Mouse (Mus musculus) heart, postnatal 10 days (tissue): ENCODE results near the gene Tefm. TPM values are rescaled to one million over a fixed set of nuclear protein-coding genes. Genes with fewer than 3 reads are reported as not detected.

Experiments used
- DNase-seq, 2 experiments: peaks; one replicate each; pipeline ENCODE4 v3.0.0; 2021
- intact Hi-C: fragments of 180-260 bp; cut with DNase I; formaldehyde crosslinking; loops from one replicate; pipeline ENCODE4 v1.15.1; 2025
- total RNA-seq, 2 experiments: library from RNA; stranded (reverse); gene quantifications; 2 replicates each; pipeline ENCODE4 v1.2.3; 2021

Gene Tefm
- total RNA-seq, 2 experiments from 2014 or later, result 22.6 to 23.7 TPM

DNA sequence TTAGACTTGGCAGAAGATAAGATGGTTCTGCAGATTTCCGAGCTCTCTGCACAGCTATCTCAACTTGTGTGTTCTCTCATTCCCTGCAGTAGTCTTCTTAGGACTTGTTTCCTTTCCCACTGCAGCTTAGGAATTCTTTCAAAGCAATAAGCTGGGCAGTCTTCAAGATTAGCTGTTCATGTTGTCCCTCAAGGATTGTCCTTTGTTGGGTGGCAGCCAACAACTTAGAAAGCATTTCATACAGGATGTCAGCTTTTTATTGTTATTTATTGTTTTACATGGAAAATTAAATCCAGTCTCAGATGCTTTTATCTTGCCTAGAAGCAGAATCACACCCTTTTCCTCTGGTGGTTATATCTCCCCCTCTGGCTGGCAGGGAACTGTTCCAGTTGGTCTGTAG lies 25.6 kb downstream of the Tefm start:
- intact Hi-C loops, result no loop called here
- DNase-seq, result peak; percentile 7 to 16

DNA sequence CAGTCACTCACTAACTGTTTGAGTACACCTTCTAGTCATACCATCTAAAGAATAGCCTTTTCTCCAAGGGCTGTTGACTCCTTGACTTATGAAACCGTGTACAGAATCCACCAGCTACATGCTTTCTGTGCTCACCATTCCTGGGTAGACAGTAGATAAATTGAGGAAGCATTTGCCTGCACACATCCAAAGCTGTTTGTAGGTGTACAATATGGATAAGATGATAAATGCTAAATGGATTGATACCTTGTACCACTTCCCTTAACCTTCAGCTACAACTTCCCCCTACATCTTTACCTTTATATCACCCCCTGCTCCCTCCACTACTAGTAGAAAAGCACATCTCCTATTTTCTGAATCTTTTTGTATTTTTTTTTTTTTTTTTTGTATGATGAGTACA lies 37.6 kb downstream of the Tefm start:
- intact Hi-C loops, result no loop called here

DNA sequence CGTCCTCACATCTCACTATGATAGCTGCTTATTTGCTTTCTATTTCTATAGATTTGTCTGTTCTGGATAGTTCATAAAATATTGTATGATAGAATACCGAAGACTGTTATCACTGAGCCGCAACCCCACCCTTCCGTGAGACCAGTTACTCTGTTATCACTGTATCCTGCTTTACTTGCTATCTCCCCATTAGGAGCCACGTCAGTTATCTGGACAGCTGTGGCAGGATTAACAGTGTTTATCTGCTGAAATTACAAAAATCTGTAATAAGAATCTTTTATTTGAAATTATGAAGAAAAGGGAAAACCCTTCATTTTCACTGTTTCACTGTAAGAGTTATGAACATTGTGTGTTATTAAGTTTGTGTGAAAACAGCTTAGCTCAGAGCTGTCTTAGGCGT lies 40.7 kb downstream of the Tefm start:
- intact Hi-C loops, result no loop called here

More for the DNA sequence above, 37.6 kb downstream of the Tefm start:
- no peak for DNase-seq

DNA sequence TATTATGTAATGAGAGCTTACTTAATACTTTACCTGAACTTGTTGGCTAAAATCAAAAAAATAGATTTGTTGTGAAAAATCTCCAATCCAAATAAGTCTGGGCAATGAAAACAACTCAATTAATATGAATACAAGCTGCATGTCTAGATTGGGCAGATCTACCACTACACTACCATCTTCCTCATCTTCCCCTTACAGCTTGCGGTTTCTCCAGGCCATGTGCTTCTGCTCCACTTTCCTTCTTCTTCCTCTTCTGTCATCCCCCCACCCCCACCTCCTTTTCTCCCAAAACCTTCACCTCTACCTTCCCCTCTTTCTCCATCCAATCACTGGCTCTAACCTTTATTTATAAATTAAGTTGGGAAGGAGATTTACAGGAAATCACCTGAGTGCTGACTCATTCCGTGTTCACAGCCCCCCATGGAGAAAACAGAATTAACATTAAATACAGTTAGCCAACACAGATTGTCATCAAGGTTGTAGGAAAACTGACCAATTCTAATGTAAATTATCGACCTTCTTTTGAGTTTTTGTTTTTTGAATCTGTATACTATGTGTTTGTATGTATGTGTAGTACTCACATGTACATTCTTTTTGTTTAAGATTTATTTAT lies 43.4 kb downstream of the Tefm start:
- DNase-seq, result no peak
- intact Hi-C loops, result no loop called here

More for the DNA sequence above, 40.7 kb downstream of the Tefm start:
- no peak for DNase-seq

DNA sequence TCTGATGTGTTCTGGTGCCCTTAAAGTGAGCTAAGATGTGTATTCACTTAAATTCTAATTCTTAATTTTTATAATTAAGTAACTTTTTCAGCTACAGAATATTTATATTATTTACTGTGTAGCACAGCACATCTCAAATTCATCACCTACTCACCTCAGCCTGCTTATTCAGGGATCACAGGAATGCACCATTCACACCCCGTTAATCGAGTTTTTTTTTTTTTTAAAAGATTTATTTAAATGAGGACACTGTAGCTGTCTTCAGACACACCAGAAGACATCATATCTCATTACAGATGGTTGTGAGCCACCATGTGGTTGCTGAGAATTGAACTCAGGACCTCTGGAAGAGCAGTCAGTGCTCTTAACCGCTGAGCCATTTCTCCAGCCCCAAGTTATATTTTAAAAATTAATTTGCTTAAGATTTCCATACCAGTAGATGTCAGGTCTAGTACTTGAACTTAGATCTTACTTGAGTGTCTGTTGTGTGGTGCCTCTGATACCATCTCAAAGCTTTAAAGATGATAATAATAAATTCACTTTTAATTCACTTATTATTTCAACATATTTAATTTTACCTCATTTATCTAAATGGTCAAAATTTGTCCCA lies 51.3 kb downstream of the Tefm start:
- DNase-seq, result no peak
- intact Hi-C loops, result no loop called here

DNA sequence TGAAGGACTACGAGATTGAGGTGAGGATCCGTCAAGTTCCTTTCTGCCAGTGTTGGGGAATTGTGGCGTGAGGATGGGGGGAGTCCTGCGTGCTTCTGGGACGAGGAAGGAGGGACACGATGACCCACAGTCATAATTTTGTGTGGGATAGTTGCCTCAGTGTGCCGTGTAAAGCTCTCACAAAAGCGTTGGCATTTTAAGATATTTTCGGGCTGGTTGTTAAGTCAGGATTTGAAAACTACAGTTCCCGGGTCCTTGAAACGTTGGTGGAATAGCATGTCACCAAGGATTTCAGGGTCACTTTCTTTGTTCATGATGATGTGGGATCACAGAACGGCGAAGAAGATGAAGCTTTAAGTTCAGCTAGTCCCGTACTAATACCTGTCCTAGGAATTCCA lies 52.2 kb downstream of the Tefm start:
- intact Hi-C loops, result loop anchor here (5.0 kb wide), 1 partner anchor 117 kb away; the partner anchor contains the start of gene Rhot1
- DNase-seq, result no peak

DNA sequence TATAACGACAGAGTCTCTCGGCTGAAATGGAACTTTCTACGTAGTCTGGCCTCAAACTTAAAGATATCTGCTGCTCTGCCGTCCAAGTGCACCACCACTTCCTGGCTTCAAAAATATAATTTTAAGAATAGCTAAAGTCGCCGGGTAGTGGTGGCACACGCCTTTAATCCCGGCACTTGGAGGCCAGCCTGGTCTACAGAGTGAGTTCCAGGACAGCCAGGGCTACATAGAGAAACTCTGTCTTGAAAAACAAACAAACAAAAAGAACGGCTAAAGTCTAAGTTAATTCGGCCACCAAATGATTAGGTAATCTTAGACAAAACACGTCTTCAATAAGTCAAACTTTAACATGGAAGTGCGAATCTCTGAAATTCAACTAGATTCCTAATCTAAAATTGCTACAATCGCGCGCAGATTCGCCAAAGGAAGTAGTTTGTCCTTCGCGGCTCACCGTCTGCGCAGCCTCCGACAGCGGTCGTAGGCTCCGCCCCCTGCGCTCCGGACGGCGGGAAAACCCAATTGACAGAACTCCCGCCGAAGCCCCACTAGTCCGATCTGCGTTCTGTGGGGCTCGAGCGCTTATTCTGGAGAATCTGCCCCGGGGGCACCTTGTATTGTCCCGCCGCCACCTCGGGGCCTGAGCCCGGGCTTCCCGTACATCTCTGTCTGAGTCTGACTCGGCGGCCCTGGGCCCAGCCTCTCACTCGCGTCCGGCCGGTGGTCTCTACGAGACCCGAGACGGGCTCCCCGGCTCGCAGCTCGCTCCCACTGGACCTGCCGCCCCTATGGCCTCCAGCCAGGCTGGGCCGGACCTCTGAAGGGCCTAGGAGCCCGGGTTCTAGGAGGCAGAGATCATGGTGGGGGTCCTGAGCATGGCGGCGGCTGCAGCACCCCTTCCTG lies 52.8 kb downstream of the Tefm start, which contains the start of gene Atad5:
Gene Atad5, plus strand, starts transcription at position 484 of the 900 bp plus-strand sequence.
- peak; percentile 93 to 95 for DNase-seq
- intact Hi-C loops, result loop anchor here (5.0 kb wide), 1 partner anchor 118 kb away; the partner anchor contains the start of gene Rhot1

DNA sequence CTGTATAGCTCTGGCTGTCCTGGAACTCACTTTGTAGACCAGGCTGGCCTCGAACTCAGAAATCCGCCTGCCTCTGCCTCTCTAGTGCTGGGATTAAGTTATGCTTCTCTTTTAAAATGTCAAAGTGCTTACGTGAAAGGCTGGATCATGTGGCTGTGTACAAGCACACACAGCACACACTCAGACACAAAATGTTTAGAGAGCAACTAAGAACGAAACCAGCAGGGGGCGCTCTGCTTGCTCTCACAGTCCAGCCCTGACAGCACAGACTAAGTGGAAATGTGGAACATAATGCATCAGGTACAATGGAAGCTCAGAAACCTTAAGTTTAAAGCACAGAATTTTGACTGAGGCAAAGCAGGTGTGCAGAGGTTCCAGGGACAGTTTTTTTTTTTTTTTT lies 55.1 kb downstream of the Tefm start:
- peak; percentile 82 to 90 for DNase-seq
- intact Hi-C loops, result loop anchor here (5.0 kb wide), 1 partner anchor 120 kb away; the partner anchor contains the start of gene Rhot1

Other genes with a start within 250 kb of the Tefm start
- gene Utp6, start 179.8 kb downstream of the Tefm start, total RNA-seq, result 10 to 100 TPM; 23.4 to 27.9 TPM
- gene Suz12, start 149.1 kb downstream of the Tefm start, total RNA-seq, result 10 to 100 TPM; 37.5 to 39.4 TPM
- gene Crlf3, start 61.2 kb downstream of the Tefm start, total RNA-seq, result 10 to 100 TPM; 16.6 to 26.5 TPM
- gene Atad5, start 52.8 kb downstream of the Tefm start, total RNA-seq, result 1 to 10 TPM; 2.8 to 4.1 TPM
- gene Adap2, start 11.9 kb upstream of the Tefm start, total RNA-seq, result 10 to 100 TPM in 1 of 2 experiments, 1 to 10 TPM in 1; 8.8 to 18.4 TPM
- 10 to 100 TPM in 1 of 2 experiments, 1 to 10 TPM in 1; 7.7 to 10.4 TPM for gene Rnf135, start 41.7 kb upstream of the Tefm start, total RNA-seq
- gene Rhot1, start 66.8 kb upstream of the Tefm start, total RNA-seq, result 10 to 100 TPM; 67.4 to 72.5 TPM
- gene Rhbdl3, start 158.7 kb upstream of the Tefm start, total RNA-seq, result 1 to 10 TPM; 2.3 to 2.5 TPM
- gene 5730455P16Rik, start 235.9 kb upstream of the Tefm start, total RNA-seq, result 10 to 100 TPM; 16.9 to 19.1 TPM
- 100 to 1,000 TPM in 1 of 2 experiments, 10 to 100 TPM in 1; 93.2 to 116 TPM for gene Zfp207, start 241.1 kb upstream of the Tefm start, total RNA-seq